Mouse (Mus musculus): Measurements from ENCODE around the gene Erc2. TPM values are rescaled to one million over a fixed set of nuclear protein-coding genes. Genes with fewer than 3 reads are reported as not detected.

The Erc2 gene
- polyA plus RNA-seq, 1 experiment from 2014 or later = 33.1 TPM

GRCm38 (mm10) chr14:27629369-27630012, 7.3 kb downstream of the Erc2 start:
- H3K27me3 ChIP-seq (replicated peaks) = no peaks in the 10 kb centered on the region
- H3K4me3 ChIP-seq = no peak overlapping the region
- peak; percentile 56; the same call in 1 of the 2 replicates for ATAC-seq (ENCODE audit: low FRiP score, low read depth)
- no peak overlapping the region for H3K27ac ChIP-seq
- H3K9me3 ChIP-seq = no peaks in the 10 kb centered on the region
- H3K4me1 ChIP-seq = peaks cover 26% of the 10 kb centered on the region
- H3K9ac ChIP-seq = no peak overlapping the region
- no peak overlapping the region for H3K4me2 ChIP-seq (replicated peaks)
- WGBS = 46% methylated on average over 5 of the region's 5 CpGs
- no peaks in the 10 kb centered on the region for H3K36me3 ChIP-seq

DNA sequence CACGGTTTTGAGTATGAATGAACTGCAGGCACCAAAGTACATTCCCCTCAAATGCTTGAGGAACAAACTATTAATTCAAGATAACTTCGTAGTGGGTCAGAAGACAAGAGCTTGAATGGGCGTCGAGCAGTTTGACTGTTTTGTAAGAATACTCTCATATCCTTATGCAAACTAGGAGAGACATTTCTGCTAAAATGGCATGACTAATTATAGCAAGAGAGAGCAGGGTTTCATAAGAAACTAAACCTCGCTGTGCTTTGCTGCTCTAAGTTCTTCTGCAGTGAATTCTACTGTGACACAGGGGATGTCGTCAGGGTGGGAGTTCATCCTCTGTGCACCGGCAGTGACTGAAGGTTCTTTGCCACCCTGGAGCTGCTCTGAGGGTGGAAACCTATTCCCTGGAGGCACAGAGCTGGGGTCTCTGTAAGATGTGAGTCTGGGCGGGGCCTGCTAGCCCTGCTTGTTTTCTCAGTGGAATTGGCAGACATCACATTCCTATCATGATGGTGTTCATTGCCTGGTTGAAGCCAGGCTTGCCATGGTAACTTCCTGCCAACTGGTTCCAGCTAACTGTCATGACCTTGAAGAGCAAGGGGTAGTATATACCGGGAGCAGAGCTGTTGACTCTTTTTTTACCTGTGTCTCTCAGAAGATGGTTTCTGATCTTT, 8.9 kb downstream of the Erc2 start:
- H3K4me3 ChIP-seq = no peak overlapping the region
- no peaks in the 10 kb centered on the region for H3K27me3 ChIP-seq (replicated peaks)
- no peak overlapping the region for H3K9ac ChIP-seq
- 77% methylated on average over 9 of the region's 9 CpGs for WGBS
- ATAC-seq (ENCODE audit: low FRiP score, low read depth) = no peak
- peaks cover 31% of the 10 kb centered on the region for H3K4me1 ChIP-seq
- H3K9me3 ChIP-seq = no peaks in the 10 kb centered on the region
- no peaks in the 10 kb centered on the region for H3K36me3 ChIP-seq
- H3K4me2 ChIP-seq (replicated peaks) = no peak overlapping the region
- H3K27ac ChIP-seq = no peak overlapping the region

DNA sequence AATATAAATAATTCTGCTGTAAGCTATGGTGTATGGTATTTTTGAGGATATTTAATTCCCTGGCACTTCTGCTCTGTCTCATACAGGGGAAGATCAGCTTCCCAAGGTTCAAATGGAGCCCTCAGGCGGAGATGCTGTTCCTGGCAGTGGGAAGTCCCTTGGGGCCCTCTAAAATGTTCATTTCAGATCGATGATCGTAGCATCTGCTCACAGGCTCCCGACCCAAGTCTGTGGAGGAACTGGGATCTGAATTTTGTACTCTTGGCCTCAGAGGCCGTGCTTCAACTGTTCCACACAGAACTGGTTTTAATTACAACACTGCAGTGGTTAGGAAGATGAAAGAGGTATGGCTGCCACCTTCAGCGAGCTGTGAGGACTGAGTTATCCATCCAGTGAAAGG, 12.5 kb downstream of the Erc2 start:
- Histone ChIP-seq H3K9ac (no peak overlapping the region), H3K4me1 (peaks cover 19% of the 10 kb centered on the region), H3K27ac (no peak overlapping the region), H3K9me3 (no peaks in the 10 kb centered on the region), H3K36me3 (no peaks in the 10 kb centered on the region), H3K27me3 (replicated peaks) (no peaks in the 10 kb centered on the region), H3K4me2 (replicated peaks) (no peak overlapping the region), H3K4me3 (no peak overlapping the region)
- 68% methylated on average over 6 of the region's 6 CpGs for WGBS
- no peak for ATAC-seq (ENCODE audit: low FRiP score, low read depth)

- 91% methylated on average over 2 of the region's 2 CpGs for WGBS
- ATAC-seq (ENCODE audit: low FRiP score, low read depth) = no peak
- Histone ChIP-seq H3K4me2 (replicated peaks) (no peak overlapping the region), H3K27ac (no peak overlapping the region), H3K4me1 (peaks cover 8% of the 10 kb centered on the region; the same call in 1 of the 2 replicates), H3K36me3 (no peaks in the 10 kb centered on the region), H3K27me3 (replicated peaks) (no peaks in the 10 kb centered on the region), H3K4me3 (no peak overlapping the region), H3K9me3 (no peaks in the 10 kb centered on the region), H3K9ac (no peak overlapping the region)
These were observed 14.3 kb downstream of the Erc2 start for GRCm38 (mm10) chr14:27636556-27636955.

DNA sequence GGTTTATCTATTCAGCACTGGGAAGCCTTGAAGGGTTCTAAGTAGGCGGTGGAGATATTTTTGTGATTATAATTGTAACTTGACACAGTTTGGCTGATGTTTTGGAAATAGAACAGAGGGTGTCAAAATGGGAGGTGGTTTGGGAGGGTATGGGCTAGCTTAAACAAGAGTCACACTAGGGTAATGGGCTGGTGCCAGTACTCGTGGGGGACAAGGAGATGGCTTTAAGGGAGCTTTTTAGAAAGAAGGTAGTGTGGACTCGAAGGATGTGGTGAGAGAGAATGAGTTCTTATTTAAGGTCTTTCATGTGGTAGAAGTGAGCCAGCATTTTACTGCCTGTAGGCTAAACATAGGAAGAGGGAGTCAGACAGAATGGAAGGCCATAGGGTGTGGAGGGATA, 19.2 kb downstream of the Erc2 start:
- H3K27me3 ChIP-seq (replicated peaks) = no peaks in the 10 kb centered on the region
- H3K9me3 ChIP-seq = no peaks in the 10 kb centered on the region
- H3K4me3 ChIP-seq = no peak overlapping the region
- no peaks in the 10 kb centered on the region for H3K4me1 ChIP-seq
- no peak overlapping the region for H3K9ac ChIP-seq
- H3K4me2 ChIP-seq (replicated peaks) = no peak overlapping the region
- ATAC-seq (ENCODE audit: low FRiP score, low read depth) = no peak
- no peak overlapping the region for H3K27ac ChIP-seq
- no peaks in the 10 kb centered on the region for H3K36me3 ChIP-seq
- WGBS = 87% methylated on average over 3 of the region's 3 CpGs

DNA sequence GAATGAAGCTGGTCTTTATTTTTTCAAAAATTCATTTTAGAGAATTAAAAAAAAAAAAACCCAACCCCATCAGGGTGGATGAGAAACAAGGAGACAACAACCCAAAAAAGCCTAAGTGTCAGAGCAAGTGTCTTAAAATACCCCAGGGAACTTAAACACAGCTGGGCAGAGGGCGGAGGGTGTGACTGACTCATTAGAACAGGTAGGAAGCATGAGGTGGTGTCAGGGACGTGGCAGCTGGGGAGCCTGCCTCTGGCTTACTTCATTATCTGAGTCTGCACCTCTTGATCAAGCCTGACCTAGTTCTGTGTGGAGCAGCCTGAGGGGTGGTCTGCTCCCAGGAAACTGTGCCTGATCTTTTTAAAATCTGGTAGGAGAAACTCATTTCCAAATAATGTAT, 20.8 kb downstream of the Erc2 start:
- Histone ChIP-seq H3K4me1 (no peaks in the 10 kb centered on the region), H3K9ac (no peak overlapping the region), H3K9me3 (no peaks in the 10 kb centered on the region), H3K36me3 (no peaks in the 10 kb centered on the region), H3K4me3 (no peak overlapping the region), H3K27ac (no peak overlapping the region), H3K27me3 (replicated peaks) (no peaks in the 10 kb centered on the region), H3K4me2 (replicated peaks) (no peak overlapping the region)
- WGBS = 61% methylated on average over 2 of the region's 2 CpGs
- no peak for ATAC-seq (ENCODE audit: low FRiP score, low read depth)

- no peak for ATAC-seq (ENCODE audit: low FRiP score, low read depth)
- H3K9me3 ChIP-seq = no peaks in the 10 kb centered on the region
- 57% methylated on average over 11 of the region's 11 CpGs for WGBS
- H3K9ac ChIP-seq = no peak overlapping the region
- peaks cover 9% of the 10 kb centered on the region; the same call in 1 of the 2 replicates for H3K36me3 ChIP-seq
- H3K4me1 ChIP-seq = no peaks in the 10 kb centered on the region
- no peaks in the 10 kb centered on the region for H3K27me3 ChIP-seq (replicated peaks)
- no peak overlapping the region for H3K4me2 ChIP-seq (replicated peaks)
- H3K27ac ChIP-seq = no peak overlapping the region
- no peak overlapping the region for H3K4me3 ChIP-seq
These were observed 32.4 kb downstream of the Erc2 start for GRCm38 (mm10) chr14:27654670-27655069.

DNA sequence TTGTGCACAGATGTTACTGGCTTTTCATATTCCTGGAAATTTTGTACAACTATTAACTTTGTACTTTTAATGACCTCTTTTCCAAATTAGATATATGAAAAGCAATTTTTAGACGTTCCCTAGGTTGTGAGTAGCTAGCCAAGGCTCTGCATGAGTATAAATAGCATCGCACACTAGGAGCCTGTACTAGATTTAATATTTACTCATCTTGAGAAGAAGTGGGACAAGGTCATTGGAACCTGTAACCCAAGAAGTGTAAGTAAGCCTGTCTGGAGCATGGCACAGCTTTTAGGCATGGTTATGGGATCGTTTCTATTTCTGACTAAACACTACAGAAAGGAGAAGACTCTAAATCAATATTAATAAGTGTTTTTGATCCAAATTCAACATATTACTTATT, 36.4 kb downstream of the Erc2 start:
- no peak overlapping the region for H3K27ac ChIP-seq
- H3K4me2 ChIP-seq (replicated peaks) = no peak overlapping the region
- 91% methylated on average over 3 of the region's 3 CpGs for WGBS

DNA sequence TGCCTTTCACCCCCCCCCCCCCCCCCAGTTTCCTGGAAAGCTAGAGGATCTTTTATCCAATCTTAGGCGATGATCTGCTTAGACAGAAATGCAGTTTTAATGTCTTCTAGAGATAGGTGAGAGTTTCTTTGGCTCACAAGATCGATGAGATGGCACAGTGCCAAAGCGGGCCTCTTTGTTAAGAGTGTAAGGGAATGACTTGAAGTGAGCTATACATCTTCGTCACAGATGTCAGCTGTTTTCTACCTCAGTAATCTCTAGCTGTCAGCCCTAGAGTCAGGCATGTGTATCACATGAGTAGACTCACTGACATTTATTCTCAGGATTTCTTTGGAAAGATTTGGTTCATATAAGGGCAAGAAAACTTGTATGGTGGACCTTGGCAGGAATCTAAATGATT, 39.2 kb downstream of the Erc2 start:
- H3K27me3 ChIP-seq (replicated peaks) = no peaks in the 10 kb centered on the region
- H3K36me3 ChIP-seq = 0 out of 2 replicates have a peak, but pooled peaks cover 2% of the 10 kb centered on the region
- ATAC-seq (ENCODE audit: low FRiP score, low read depth) = no peak
- no peaks in the 10 kb centered on the region for H3K4me1 ChIP-seq
- no peaks in the 10 kb centered on the region for H3K9me3 ChIP-seq
- H3K9ac ChIP-seq = no peak overlapping the region
- WGBS = 74% methylated on average over 4 of the region's 4 CpGs
- no peak overlapping the region for H3K27ac ChIP-seq
- H3K4me3 ChIP-seq = no peak overlapping the region
- no peak overlapping the region for H3K4me2 ChIP-seq (replicated peaks)

More for the DNA sequence above, 36.4 kb downstream of the Erc2 start:
- H3K9me3 ChIP-seq = no peaks in the 10 kb centered on the region
- H3K27me3 ChIP-seq (replicated peaks) = no peaks in the 10 kb centered on the region
- H3K36me3 ChIP-seq = 0 out of 2 replicates have a peak, but pooled peaks cover 5% of the 10 kb centered on the region
- ATAC-seq (ENCODE audit: low FRiP score, low read depth) = no peak
- no peak overlapping the region for H3K9ac ChIP-seq
- no peaks in the 10 kb centered on the region for H3K4me1 ChIP-seq
- H3K4me3 ChIP-seq = no peak overlapping the region

DNA sequence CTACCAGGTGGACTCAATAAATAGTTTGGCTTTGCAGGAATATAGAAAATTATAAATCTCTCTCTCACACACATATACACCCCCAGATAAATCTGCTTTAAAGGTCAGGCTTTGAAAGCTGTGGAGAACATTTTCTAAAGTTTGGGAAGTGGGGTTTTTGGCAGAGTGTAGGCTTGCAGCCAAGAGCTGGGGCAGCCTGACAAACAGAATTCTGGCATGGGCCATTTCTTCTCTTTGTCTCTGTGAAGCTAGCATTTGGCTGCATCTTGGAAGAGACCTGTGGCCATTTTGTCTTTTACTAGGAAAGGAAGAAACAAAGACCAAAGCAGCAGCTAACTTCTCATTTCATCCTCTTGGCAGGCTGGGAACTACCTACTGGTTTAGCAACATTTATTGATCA, 40.0 kb downstream of the Erc2 start:
- no peaks in the 10 kb centered on the region for H3K9me3 ChIP-seq
- H3K36me3 ChIP-seq = 0 out of 2 replicates have a peak, but pooled peaks cover 2% of the 10 kb centered on the region
- no peak overlapping the region for H3K9ac ChIP-seq
- H3K27ac ChIP-seq = no peak overlapping the region
- no peak overlapping the region for H3K4me2 ChIP-seq (replicated peaks)
- H3K27me3 ChIP-seq (replicated peaks) = no peaks in the 10 kb centered on the region
- no peaks in the 10 kb centered on the region for H3K4me1 ChIP-seq
- no peak overlapping the region for H3K4me3 ChIP-seq
- ATAC-seq (ENCODE audit: low FRiP score, low read depth) = no peak

DNA sequence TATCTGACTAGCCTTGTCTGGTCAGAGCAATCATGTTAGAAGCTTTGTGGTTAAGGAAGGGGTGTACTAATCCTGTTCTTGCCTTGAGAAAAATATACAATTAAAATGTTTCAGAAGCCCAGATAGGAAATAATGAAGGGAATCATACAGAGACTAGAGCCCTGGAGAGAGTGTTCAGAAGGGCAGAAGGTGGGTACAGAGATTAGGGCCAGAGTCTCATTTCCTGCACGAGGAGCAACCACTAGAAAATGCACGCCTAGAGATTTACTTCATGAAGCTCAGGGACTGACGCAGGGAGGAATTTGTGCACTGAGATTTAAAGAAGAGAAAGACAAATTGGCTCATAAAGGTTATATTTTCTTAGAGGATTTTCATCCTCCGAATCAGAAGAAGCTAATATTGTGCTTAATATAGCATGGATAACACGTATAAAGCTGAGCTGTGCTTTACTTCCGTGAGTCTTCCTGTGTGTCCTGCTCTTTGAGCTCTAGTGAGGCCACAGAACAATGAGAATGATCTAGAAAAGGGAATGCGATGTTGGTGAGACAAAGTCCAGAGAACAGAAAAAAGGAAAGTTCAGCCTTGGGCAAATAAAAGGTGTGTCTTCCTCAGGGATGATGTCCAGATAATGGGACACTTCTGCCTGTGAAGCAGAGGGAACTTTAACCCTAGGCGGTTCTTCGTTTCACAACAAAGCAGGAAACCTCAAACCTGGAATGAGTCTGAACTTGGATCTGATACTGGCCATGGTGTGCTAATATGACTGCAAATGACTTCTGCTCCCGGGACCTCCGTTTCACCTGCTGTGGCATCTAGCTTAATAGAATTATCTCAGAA, 45.0 kb downstream of the Erc2 start:
- Histone ChIP-seq H3K27ac (no peak overlapping the region), H3K27me3 (replicated peaks) (no peaks in the 10 kb centered on the region), H3K9ac (no peak overlapping the region), H3K4me2 (replicated peaks) (no peak overlapping the region), H3K36me3 (no peaks in the 10 kb centered on the region), H3K4me1 (no peaks in the 10 kb centered on the region), H3K4me3 (no peak overlapping the region), H3K9me3 (no peaks in the 10 kb centered on the region)
- WGBS = 88% methylated on average over 11 of the region's 11 CpGs
- ATAC-seq (ENCODE audit: low FRiP score, low read depth) = no peak

GRCm38 (mm10) chr14:27668151-27668550, 45.9 kb downstream of the Erc2 start:
- Histone ChIP-seq H3K27me3 (replicated peaks) (no peaks in the 10 kb centered on the region), H3K4me3 (no peak overlapping the region), H3K4me1 (no peaks in the 10 kb centered on the region), H3K27ac (no peak overlapping the region), H3K4me2 (replicated peaks) (no peak overlapping the region), H3K9ac (no peak overlapping the region), H3K9me3 (no peaks in the 10 kb centered on the region), H3K36me3 (no peaks in the 10 kb centered on the region)
- ATAC-seq (ENCODE audit: low FRiP score, low read depth) = no peak
- 78% methylated on average over 6 of the region's 6 CpGs for WGBS

All from neural tube, embryonic 12.5 days (tissue).